Mouse (Mus musculus): ENCODE measurements around the gene Tlx2.
A peak's percentile ranks its signal among the peaks of the same experiment; 100 is the strongest.

The Tlx2 gene

DNA sequence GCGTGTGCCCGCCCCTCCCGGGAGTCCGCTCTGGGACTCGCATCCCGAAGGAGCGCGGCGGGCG, at the start of gene Tlx2:
TSS of gene Tlx2 (minus strand) at position 47 of the 64 bp plus-strand sequence.
- DNase-seq (ENCODE audit: low read depth, low spot score): no peak

DNA sequence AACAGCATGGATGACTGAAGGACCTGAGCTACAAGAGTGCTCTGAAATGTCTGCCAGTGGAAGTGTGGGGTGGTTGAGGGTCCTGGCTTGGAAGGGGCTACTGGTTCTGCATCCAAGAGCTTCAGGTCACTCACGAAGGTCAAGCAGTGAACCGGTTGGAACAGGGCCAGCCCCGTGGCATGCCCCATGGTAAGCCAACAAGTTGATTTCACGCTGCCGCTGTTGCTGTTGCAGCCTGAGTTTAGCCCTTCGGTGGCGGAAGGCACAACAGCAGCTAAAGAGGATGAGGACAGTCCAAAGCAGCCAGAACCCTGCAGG, 49.6 kb upstream of the Tlx2 start:
- DNase-seq (ENCODE audit: low read depth, low spot score): no peak

DNA sequence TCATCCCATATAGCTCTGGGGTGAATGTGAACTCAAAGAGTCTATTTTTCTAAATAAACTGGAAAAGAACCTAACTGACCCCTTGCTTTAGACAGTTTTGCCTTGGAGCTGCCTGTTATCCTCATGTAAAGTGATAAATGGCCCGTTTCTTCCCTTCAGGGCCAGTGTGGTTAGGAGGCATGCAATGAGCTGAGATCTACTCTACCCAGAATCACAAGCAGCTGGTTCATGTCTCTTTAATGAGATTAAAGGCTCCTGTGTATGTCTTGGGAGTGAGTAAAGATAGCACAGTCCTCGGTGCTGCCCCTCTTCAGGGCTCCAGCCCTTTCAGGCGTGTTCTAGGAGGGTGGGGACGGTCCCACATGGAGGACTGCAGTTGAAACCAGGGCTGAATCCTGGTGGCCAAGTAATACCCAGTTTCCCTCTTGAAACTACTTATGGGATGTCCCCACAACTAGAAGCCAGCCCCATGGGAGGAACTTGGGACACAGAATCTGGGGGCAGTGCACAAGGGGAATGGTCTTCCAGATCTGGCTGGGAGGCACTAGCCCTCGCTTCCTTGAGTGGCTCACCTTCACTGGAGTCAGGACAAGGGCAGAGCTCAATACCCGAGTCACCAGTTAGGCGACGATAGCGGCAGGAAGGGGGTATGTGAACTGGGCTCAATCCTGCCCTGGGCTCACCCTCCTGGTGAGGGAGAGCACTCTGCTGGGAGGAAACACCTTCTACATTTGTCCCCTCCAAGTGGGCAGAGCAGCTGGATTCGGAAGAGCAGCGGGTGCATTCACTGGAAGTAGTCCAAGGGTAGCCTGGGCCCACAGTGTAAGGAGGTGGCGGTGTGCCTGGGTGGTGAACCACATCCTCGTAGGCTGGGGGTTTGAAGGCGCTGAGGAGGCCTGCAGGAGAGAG, 49.0 kb upstream of the Tlx2 start:
- no peak for DNase-seq (ENCODE audit: low read depth, low spot score)

DNA sequence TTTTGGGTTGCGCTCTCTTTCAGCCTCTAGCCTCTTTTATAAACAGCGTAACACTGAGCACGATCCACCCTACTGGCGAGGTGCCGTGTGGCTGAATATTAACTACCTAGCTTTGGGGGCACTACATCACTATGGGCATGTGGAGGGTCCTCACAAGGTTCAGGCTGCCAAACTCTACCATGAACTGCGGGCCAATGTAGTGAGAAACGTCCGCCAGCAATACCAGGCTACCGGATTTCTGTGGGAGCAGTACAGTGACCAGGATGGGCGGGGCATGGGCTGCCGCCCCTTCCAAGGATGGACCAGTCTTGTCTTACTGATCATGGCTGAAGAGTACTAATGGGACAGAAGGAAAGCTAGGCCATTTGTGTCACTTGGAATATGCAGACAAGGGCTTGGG, 48.3 kb upstream of the Tlx2 start:
- DNase-seq (ENCODE audit: low read depth, low spot score): no peak

DNA sequence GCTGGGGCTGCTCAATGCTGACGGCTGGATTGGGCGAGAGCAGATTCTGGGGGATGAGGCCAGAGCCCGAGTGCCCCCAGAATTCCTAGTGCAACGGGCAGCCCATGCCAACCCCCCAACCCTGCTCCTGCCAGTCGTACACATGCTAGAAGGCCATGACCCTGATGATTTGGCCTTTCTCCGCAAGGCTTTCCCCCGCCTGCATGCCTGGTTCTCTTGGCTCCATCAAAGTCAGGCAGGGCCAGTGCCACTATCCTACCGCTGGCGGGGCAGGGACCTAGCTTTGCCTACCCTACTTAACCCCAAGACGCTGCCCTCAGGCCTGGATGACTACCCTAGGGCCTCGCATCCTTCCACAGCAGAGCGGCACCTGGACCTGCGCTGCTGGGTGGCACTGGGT, 47.5 kb upstream of the Tlx2 start:
- no peak for DNase-seq (ENCODE audit: low read depth, low spot score)

DNA sequence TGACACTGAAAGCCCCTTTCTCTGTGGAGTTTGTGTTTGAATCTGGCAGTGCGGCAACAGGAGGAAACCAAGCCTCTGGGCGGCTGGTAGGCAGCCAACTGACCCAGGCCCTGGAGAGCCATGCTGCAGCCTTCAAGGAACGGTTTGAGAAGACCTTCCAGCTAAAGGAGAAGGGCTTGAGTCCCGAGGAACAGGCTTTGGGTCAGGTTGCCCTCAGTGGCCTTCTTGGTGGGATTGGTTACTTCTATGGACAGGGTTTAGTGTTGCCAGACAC, 47.0 kb upstream of the Tlx2 start:
- DNase-seq (ENCODE audit: low read depth, low spot score): no peak

DNA sequence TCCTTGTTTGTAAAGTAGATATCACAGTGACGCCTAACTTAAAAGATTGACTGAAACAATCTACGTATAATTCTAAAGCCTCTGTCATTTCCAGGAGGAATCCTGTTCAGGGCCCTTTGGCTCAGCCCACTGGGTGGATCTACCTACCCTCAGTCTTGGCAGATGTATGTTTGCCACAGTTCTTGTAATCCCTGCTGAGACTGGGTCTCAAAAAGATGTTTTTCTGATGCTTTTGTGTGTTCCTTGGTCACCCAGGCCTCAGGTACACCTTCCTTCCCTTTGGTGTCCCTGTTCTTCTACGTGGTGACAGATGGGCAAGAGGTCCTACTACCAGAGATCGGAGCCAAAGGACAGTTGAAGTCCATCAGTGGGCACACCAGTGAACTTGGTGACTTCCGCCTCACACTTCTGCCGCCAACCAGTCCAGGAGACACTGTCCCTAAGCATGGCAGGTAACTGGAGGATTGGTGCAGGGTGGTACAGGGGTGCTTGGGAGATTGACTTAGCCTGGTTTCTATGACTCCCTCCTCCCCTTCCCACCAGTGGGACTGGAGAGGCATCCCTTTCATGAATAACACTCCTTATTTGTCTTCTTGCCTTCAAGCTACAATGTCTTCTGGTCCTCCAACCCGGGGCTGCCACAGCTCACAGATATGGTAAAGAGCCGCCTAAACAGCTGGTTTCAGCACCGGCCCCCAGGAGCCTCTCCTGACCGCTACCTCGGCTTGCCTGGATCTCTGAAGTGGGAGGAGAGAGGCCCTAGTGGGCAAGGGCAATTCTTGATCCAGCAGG, 46.5 kb upstream of the Tlx2 start:
- no peak for DNase-seq (ENCODE audit: low read depth, low spot score)

DNA sequence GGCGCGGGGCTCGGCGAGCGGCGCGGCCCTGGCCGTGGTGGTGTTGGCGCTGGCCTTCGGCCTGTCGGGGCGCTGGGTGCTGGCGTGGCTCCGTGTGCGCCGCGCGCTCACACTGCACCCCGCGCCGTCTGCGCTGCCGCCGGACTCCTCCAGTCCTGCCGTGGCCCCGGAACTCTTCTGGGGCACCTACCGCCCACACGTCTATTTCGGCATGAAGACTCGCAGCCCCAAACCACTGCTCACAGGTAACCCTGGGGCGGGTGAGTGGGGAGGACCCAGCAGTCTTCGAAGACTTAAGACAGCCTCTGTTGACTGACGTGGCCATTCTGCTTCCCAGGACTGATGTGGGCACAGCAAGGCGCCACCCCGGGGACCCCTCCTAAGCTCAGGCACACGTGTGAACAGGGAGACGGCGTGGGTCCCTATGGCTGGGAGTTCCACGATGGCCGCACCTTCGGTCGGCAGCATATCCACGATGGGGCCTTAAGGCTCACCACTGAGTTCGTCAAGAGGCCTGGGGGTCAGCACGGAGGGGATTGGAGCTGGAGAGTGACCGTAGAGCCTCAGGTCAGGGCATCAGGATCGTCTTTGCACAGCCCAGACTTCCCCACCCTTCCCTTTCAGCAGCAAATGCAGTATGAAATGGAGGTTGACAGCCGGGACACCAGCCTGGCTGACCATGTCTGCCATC, 45.7 kb upstream of the Tlx2 start:
- DNase-seq (ENCODE audit: low read depth, low spot score): no peak

DNA sequence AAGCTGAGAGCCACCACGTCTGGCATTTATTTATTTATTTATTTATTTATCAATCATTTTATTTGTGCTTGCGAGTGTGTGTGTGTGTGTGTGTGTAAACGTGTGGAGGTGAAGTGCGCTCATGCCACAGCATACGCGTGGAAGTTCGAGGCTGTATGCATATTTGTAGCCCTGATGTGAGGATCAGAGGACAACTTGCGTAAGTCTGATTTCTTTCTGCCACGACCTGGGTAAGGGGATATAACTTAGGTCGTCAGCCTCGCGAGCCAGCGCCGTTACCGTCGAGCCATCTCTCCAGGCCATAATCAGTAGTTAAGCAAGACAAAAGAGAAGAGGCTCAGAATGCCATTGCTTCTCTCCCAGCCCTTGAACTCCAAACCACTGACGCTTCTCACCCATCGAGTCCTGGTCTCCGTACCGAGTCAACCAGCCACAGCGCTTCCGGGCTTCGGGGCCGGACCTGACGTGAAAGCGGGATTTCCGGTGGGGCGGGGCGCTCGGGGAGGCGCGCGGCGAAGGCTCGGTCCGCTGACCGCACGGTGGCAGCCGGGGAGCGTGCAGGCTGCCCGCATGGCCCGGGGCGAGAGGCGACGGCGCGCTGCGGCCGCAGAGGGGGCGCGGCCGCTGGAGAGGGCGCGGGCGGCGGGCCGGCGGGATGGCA, 45.0 kb upstream of the Tlx2 start, which contains the start of gene Mogs:
TSS of gene Mogs (plus strand) at position 486 of the 661 bp plus-strand sequence.
- no peak for DNase-seq (ENCODE audit: low read depth, low spot score)

DNA sequence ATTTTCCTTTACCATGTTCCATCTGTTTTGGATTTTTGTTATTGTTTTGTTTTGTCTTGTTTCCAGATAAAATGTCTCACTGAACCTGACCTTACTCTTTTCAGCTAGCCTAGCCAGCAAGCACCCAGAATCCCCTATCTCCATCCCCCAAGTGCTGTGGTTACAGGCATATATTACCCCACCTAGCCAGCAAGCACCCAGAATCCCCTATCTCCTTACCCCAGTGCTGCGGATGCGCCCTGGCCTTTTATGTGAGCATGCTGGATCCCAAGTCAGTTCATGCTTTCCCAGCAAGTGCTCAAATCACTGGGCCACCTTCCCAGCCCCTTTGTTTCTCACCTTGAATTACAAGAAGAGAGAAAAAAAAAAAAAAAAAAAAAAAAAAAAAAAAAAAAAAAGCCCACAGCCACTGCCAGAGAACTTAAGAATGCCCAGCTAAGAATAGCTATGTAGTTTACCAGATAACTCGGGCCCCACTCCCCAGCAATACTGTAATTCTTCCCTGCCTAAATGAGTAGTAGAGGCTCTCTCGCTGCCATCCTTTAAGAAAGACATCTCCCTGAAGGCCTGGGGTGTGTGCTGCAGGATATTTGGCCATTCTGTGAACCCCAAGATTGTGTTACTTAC, 41.5 kb upstream of the Tlx2 start:
- DNase-seq (ENCODE audit: low read depth, low spot score): no peak

DNA sequence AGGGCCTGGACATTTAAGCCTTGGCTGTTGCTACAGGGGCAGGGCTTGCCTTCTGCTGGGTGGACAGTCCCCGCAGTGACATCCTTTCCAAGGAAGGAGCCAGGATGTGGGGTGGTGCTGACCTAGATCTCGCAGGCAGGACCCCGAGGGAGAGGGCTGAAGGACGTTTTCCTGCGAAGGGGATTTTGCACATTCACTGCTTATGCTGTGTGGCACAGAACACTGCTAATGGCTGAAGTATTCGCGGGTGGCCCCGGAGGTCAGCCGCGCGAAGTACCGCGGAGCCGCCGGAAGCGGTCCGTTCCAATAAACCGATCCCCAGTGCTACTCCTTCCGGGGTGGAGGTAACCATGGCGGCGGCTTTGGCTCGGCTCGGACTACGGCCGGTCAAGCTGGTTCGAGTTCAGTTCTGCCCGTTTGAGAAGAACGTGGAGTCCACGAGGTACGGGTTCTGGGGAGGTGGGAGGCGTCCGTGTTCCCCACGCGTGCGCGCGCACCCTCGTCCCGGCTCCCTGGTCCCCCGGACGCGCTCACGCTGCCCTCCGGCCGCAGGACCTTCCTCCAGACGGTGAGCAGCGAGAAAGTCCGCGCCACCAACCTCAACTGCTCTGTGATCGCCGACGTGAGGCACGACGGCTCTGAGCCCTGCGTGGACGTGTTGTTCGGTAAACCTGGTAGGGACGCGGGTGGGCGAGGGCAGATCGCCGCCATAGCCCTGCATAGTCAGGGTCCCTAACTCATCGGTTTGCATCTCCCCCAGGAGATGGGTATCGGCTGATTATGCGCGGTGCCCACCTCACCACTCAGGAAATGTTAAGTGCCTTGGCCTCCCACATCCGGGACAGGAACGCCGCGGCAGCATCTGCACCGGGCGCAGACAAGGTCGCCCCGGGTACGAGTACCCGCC, 38.9 kb upstream of the Tlx2 start, which contains the start of gene Mrpl53:
TSS of gene Mrpl53 (plus strand) at position 279 of the 907 bp plus-strand sequence.
- no peak for DNase-seq (ENCODE audit: low read depth, low spot score)

DNA sequence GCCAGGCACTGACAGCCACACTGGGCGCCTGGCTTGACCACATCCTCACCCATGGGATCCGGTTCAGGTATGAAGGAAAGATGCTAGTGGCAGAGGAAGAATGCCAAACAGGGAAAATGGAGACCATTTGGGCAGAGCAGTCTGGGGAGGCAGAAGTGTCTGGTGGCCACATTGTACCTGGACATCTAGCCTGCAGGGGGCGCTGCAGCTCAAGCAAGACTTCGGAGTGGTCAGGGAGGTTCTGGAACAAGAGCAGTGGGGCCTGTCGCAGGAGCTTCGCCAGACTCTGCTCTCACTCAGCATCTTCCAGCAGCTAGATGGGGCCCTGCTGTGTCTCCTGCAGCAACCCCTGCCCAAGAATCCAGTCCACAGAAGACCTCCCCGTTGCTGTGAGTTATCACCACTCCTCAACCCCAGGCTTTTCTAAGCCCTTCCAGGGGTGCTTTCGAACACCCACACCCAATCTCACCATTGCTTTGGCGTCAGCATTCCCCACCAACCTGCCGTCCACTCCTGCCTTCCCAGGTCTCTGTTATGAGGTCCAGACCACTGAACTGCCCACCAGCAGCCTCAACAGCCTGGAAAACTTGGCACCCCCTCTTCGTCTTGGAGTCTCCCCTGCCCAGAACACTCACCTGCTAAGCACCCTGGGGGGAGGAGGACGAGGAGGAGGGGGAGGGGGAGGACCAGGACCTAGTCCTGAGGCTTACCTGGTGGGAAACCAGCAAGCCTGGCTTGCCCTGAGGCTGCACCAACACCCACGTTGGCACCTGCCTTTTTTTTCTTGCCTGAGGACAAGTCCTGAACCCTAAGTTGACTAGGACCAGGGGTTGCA, 37.7 kb upstream of the Tlx2 start:
- no peak for DNase-seq (ENCODE audit: low read depth, low spot score)

DNA sequence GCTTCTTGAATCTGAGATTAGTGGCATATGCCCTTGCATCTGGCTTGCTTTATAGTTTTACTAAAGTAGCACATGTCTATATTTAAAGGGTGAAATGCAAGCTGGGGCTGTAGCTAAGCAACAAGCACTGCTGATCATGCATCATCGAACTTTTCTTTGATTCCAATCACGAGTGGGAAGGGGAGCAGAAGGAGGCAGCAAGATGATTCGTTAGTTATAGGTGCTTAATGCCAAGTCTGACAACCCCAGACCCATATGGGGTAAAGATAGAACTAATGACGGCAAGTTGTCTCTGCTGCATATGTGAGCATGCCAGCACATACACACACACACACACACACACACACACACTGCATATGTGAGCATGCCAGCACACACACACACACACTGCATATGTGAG, 34.1 kb upstream of the Tlx2 start:
- DNase-seq (ENCODE audit: low read depth, low spot score): no peak

DNA sequence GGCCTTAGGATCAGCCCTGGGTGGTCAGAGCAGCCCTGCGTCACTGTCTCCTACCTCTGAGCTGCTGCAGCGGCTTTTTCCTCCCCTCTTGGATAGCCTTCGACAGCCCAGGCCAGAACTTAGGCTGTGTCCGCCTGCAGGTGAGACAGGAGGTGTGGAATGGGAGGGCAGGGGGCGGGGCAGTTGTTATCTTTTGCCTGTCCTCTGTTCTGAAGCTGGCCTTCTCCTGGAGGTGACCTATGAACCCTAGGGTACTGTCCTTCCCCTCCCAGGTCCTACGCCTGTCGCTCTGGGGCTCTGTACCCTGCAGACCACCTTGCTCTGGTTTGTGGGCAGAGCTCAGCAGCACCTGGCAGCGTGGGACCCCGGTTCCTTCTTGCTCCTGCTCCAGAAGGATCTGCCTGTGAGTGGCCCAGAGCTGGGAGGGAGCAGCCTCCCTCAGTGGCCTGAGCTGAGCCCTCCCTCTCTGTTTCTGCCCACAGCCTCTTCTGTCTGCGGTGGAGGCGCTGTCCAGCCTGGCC, 33.1 kb upstream of the Tlx2 start:
- no peak for DNase-seq (ENCODE audit: low read depth, low spot score)

DNA sequence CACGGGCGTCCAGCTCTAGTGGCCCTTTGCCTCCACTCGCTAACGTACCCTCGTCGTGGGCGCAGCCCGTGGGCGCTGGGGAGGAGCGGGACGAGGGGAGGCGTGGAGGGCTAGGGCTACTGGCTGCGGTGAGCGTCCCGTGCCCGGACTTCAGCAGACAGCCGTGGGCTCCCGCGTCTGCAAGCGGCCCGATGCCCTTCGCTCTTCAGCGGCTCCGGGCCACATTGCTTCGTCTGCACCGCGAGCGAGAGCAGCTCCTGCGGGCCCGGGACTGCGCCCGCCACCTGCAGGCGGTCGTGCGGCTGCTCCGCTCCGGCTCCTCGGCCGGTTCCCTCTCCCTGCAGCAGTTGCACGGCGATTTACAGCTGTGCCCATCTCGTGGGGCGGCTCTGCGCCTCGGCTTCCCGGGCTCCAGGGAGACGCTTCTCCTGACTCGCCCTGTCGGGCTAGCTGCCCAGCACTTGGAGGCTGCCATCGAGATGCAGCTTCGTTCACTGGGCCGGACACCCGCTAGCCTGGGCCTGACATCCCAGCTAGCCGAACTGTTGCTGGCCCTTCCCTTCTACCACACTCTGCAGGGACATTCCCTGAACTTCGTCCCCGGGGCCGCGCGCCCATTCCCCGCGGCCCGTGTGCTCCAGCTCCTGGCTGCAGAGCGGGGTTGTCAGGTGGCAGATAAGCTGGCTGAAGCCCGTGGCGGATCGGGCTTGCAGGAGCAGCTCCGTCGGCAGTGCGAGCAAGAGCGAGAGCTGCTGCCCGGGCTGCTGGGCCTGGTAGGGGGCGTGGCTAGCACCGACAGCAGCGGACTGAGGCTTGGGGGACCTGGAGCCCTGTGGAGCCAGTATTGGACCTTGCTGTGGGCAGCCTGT, 31.8 kb upstream of the Tlx2 start:
- DNase-seq (ENCODE audit: low read depth, low spot score): no peak

DNA sequence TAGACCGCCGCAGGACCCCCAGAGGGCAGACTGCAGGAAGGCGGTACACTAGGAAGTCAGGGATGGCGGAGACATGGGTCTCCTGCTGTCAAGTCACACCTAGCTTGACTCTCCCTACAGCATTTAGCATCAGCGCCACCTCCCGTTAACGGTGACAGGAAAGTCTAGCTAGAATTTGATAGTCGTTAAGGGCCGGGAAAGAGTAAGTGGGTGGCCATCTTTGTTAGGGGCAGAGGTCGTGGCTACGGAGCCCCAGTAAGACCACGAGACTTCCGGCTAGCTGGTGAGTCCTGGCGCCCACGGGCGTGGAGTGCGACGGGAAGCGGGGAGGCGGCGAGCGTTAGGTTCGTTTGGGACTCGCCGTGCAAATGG, 31.2 kb upstream of the Tlx2 start, which contains the start of the genes Ccdc142 and Gm42688:
TSS of gene Ccdc142 (plus strand) at position 286 of the 372 bp plus-strand sequence.
TSS of gene Gm42688 (plus strand) at position 302 of the 372 bp plus-strand sequence.
- peak; percentile 83 for DNase-seq (ENCODE audit: low read depth, low spot score)

DNA sequence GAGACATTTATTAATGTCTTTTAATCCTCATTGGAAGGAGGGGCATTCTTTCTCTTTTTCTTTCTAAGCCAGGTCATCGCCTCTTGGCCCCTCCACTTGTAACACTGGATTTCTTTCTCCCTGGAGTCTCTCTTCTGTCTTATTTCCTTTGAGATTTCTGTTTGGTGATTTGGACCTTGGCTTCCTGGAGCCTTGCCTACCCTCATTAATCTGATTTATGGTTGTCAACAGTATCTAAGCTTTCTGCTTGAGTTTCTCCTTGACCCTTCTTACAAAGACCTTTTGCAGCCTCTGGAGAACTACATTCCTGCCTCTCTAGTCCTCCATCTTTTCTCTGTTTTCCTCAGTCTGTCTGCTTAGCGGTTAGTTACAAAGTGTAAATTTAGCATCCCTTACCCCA, 28.3 kb upstream of the Tlx2 start:
- no peak for DNase-seq (ENCODE audit: low read depth, low spot score)

DNA sequence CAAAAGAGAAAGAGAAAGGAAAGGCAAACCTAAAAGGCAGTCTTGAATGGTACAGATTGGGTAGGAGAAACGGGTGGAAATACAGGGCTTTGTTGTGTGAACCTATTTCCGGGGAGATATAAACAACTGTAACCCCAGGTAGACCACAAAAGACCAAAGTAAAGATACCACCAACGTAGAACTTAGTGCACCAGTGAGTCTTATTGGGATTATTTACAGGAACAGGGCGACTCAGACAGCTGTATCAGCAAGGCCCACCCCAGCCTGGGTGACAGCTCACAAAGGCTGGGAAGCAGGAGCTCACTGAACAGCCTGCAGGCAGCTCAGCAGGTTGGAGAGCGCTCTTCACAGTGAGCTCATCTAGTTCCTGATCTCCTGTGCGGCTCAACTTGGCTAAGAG, 25.9 kb upstream of the Tlx2 start:
- DNase-seq (ENCODE audit: low read depth, low spot score): no peak
